Mouse (Mus musculus): ENCODE results near the gene F7. TPM values are rescaled to one million over a fixed set of nuclear protein-coding genes. Genes with fewer than 3 reads are reported as not detected.
A peak's percentile ranks its signal among the peaks of the same experiment; 100 is the strongest.

F7 gene
- polyA plus RNA-seq, 2 experiments, result 4.1 to 5.8 TPM

- H3K4me3 ChIP-seq (ENCODE audit: insufficient read depth in 1 of 2, low read depth in 2 of 2, low read length in 2 of 2), result no peak overlapping the region
These were observed 27.5 kb upstream of the F7 start for GRCm38 (mm10) chr8:12998331-12998730.

GRCm38 (mm10) chr8:12999793-13000192 lies 26.0 kb upstream of the F7 start:
- DNase-seq (ENCODE audit: low read depth in 3 of 3, low spot score in 3 of 3), result no peak

More at GRCm38 (mm10) chr8:12998331-12998730, 27.5 kb upstream of the F7 start:
- Histone ChIP-seq H3K9ac (replicated peaks) (no peak overlapping the region), H3K27me3 (ENCODE audit: control insufficient read depth, insufficient read depth, low read length) (no peaks in the 10 kb centered on the region), H3K36me3 (replicated peaks; ENCODE audit: control insufficient read depth, insufficient read depth, low read depth) (no peaks in the 10 kb centered on the region), H3K4me2 (ENCODE audit: low read depth) (no peak overlapping the region), H3K27ac (no peak overlapping the region), H3K9me3 (ENCODE audit: control insufficient read depth, low read length) (no peaks in the 10 kb centered on the region), H3K4me1 (replicated peaks; ENCODE audit: control insufficient read depth in 2 of 2, insufficient read depth in 2 of 2, low read length in 1 of 2) (no peaks in the 10 kb centered on the region)
- WGBS (ENCODE audit: insufficient replicate concordance), result 58% methylated on average over 8 of the region's 8 CpGs
- ATAC-seq (ENCODE audit: insufficient read depth) (no peak), DNase-seq (ENCODE audit: low read depth in 3 of 3, low spot score in 3 of 3) (no peak)
- TF ChIP-seq EP300 (IDR thresholded peaks at IDR 0.05; ENCODE audit: low read depth) (no peak), CTCF (IDR thresholded peaks at IDR 0.05; ENCODE audit: low read depth) (no peak)

GRCm38 (mm10) chr8:13007458-13007857 lies 18.4 kb upstream of the F7 start:
- Histone ChIP-seq H3K4me3 (ENCODE audit: insufficient read depth in 1 of 2, low read depth in 2 of 2, low read length in 2 of 2) (no peak overlapping the region), H3K27ac (no peak overlapping the region), H3K9me3 (ENCODE audit: control insufficient read depth, low read length) (no peaks in the 10 kb centered on the region), H3K36me3 (replicated peaks; ENCODE audit: control insufficient read depth, insufficient read depth, low read depth) (no peaks in the 10 kb centered on the region), H3K27me3 (ENCODE audit: control insufficient read depth, insufficient read depth, low read length) (no peaks in the 10 kb centered on the region), H3K4me2 (ENCODE audit: low read depth) (no peak overlapping the region), H3K9ac (replicated peaks) (no peak overlapping the region), H3K4me1 (replicated peaks; ENCODE audit: control insufficient read depth in 2 of 2, insufficient read depth in 2 of 2, low read length in 1 of 2) (no peaks in the 10 kb centered on the region)
- TF ChIP-seq EP300 (IDR thresholded peaks at IDR 0.05; ENCODE audit: low read depth), result no peak
- no peak for TF ChIP-seq CTCF (IDR thresholded peaks at IDR 0.05; ENCODE audit: low read depth)
- ATAC-seq (ENCODE audit: insufficient read depth) (no peak), DNase-seq (ENCODE audit: low read depth in 3 of 3, low spot score in 3 of 3) (no peak)
- 50% methylated on average over 4 of the region's 4 CpGs for WGBS (ENCODE audit: insufficient replicate concordance)

More at GRCm38 (mm10) chr8:12999793-13000192, 26.0 kb upstream of the F7 start:
- H3K9ac ChIP-seq (replicated peaks), result no peak overlapping the region
- no peaks in the 10 kb centered on the region for H3K4me1 ChIP-seq (replicated peaks; ENCODE audit: control insufficient read depth in 2 of 2, insufficient read depth in 2 of 2, low read length in 1 of 2)
- H3K9me3 ChIP-seq (ENCODE audit: control insufficient read depth, low read length), result no peaks in the 10 kb centered on the region
- H3K27me3 ChIP-seq (ENCODE audit: control insufficient read depth, insufficient read depth, low read length), result no peaks in the 10 kb centered on the region
- H3K4me2 ChIP-seq (ENCODE audit: low read depth), result no peak overlapping the region
- no peak overlapping the region for H3K4me3 ChIP-seq (ENCODE audit: insufficient read depth in 1 of 2, low read depth in 2 of 2, low read length in 2 of 2)
- no peak overlapping the region for H3K27ac ChIP-seq
- no peaks in the 10 kb centered on the region for H3K36me3 ChIP-seq (replicated peaks; ENCODE audit: control insufficient read depth, insufficient read depth, low read depth)
- no peak for ATAC-seq (ENCODE audit: insufficient read depth)
- TF ChIP-seq EP300 (IDR thresholded peaks at IDR 0.05; ENCODE audit: low read depth) (no peak), CTCF (IDR thresholded peaks at IDR 0.05; ENCODE audit: low read depth) (no peak)
- WGBS (ENCODE audit: insufficient replicate concordance), result 46% methylated on average over 9 of the region's 9 CpGs

GRCm38 (mm10) chr8:13010313-13010712 lies 15.5 kb upstream of the F7 start:
- Histone ChIP-seq H3K27ac (no peak overlapping the region), H3K27me3 (ENCODE audit: control insufficient read depth, insufficient read depth, low read length) (no peaks in the 10 kb centered on the region), H3K4me2 (ENCODE audit: low read depth) (no peak overlapping the region), H3K9me3 (ENCODE audit: control insufficient read depth, low read length) (no peaks in the 10 kb centered on the region), H3K36me3 (replicated peaks; ENCODE audit: control insufficient read depth, insufficient read depth, low read depth) (no peaks in the 10 kb centered on the region), H3K4me3 (ENCODE audit: insufficient read depth in 1 of 2, low read depth in 2 of 2, low read length in 2 of 2) (no peak overlapping the region), H3K4me1 (replicated peaks; ENCODE audit: control insufficient read depth in 2 of 2, insufficient read depth in 2 of 2, low read length in 1 of 2) (no peaks in the 10 kb centered on the region), H3K9ac (replicated peaks) (no peak overlapping the region)
- TF ChIP-seq EP300 (IDR thresholded peaks at IDR 0.05; ENCODE audit: low read depth) (no peak), CTCF (IDR thresholded peaks at IDR 0.05; ENCODE audit: low read depth) (peak; percentile 67)
- ATAC-seq (ENCODE audit: insufficient read depth), result no peak
- DNase-seq (ENCODE audit: low read depth in 3 of 3, low spot score in 3 of 3), result no peak
- 33% methylated on average over 4 of the region's 4 CpGs for WGBS (ENCODE audit: insufficient replicate concordance)

GRCm38 (mm10) chr8:13019560-13019959 lies 6.3 kb upstream of the F7 start:
- ATAC-seq (ENCODE audit: insufficient read depth) (no peak), DNase-seq (ENCODE audit: low read depth in 3 of 3, low spot score in 3 of 3) (no peak)
- H3K27me3 ChIP-seq (ENCODE audit: control insufficient read depth, insufficient read depth, low read length), result no peaks in the 10 kb centered on the region
- no peaks in the 10 kb centered on the region for H3K9me3 ChIP-seq (ENCODE audit: control insufficient read depth, low read length)
- H3K36me3 ChIP-seq (replicated peaks; ENCODE audit: control insufficient read depth, insufficient read depth, low read depth), result no peaks in the 10 kb centered on the region
- H3K4me3 ChIP-seq (ENCODE audit: insufficient read depth in 1 of 2, low read depth in 2 of 2, low read length in 2 of 2), result no peak overlapping the region
- H3K4me1 ChIP-seq (replicated peaks; ENCODE audit: control insufficient read depth in 2 of 2, insufficient read depth in 2 of 2, low read length in 1 of 2), result no peaks in the 10 kb centered on the region
- no peak overlapping the region for H3K27ac ChIP-seq
- WGBS (ENCODE audit: insufficient replicate concordance), result 35% methylated on average over 4 of the region's 4 CpGs
- no peak overlapping the region for H3K9ac ChIP-seq (replicated peaks)
- TF ChIP-seq EP300 (IDR thresholded peaks at IDR 0.05; ENCODE audit: low read depth) (no peak), CTCF (IDR thresholded peaks at IDR 0.05; ENCODE audit: low read depth) (0 out of 2 replicates have a peak, but pooled peaks have one; percentile 6)
- no peak overlapping the region for H3K4me2 ChIP-seq (ENCODE audit: low read depth)
